Mouse (Mus musculus): Measurements from ENCODE around the gene Acsm2.

GRCm38 (mm10) chr7:119620157-119620556 lies 66.0 kb downstream of the Acsm2 start:
- TF ChIP-seq CTCF (IDR thresholded peaks at IDR 0.05; ENCODE audit: control insufficient read depth, insufficient read depth, insufficient read length) (no peak), USF1 (IDR thresholded peaks at IDR 0.05; ENCODE audit: low read depth) (no peak), MAX (IDR thresholded peaks at IDR 0.05) (no peak), FOSL1 (IDR thresholded peaks at IDR 0.05; ENCODE audit: insufficient read depth, low read length, poor library complexity, severe bottlenecking) (no peak), MYOG (IDR thresholded peaks at IDR 0.05; ENCODE audit: control insufficient read depth, extremely low read depth, insufficient read length) (no peak), MYOD1 (IDR thresholded peaks at IDR 0.05; ENCODE audit: control insufficient read depth, insufficient read length, low read depth) (no peak)

Measured in C2C12 (cell line).